Mouse (Mus musculus): Measurements from ENCODE around the gene Neil3.

The Neil3 gene

GRCm38 (mm10) chr8:53638495-53639171 is at the start of gene Neil3:
TSS of gene Neil3 (minus strand) at chr8:53639065.
- peak; percentile 13 for DNase-seq (ENCODE audit: low read depth, low spot score)

- peak; percentile 84 for DNase-seq (ENCODE audit: low read depth, low spot score)
These were observed 42.0 kb upstream of the Neil3 start for GRCm38 (mm10) chr8:53680846-53681245.

DNA sequence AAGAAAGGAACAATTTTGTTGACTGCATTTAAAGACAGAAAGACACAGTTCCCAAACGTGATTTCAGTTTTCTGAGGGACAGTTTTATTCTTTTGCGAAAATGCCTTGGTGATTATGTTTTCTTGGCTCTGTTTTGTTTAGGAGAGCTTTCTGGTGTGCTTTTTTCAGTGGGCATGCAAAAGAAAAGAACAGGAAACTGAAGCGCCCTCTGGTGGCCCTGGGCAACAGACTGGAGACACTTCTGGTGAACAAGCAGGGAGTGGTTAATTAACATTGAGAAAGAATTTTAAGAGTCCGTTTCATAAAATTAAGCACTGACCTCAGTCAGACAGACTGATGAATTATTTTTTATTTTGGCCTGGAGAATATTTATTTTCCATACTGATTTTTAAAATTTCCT is 25.1 kb upstream of the Neil3 start:
- DNase-seq (ENCODE audit: low read depth, low spot score) = peak; percentile 67

- no peak for DNase-seq (ENCODE audit: low read depth, low spot score)
These were observed 22.6 kb upstream of the Neil3 start for GRCm38 (mm10) chr8:53661436-53661835.

DNA sequence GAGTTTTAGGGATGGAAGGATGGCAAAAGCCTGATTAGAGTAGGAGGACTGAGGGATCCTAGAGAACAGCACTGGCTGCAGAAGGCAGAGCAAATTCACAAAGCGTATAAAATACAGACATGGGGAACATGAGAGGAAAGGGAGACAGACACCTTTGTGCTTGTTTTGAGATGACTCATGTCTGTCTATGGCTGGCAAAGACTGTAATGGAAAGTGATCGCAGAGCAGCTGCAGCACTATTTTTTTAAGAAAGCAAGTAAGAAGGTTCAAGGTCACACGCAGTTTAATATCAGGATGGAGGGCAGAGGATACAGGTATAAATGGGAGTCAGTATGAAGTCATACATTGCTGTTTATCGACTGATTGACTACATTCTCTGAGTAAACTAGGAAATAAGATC is 8.2 kb downstream of the Neil3 start:
- no peak for DNase-seq (ENCODE audit: low read depth, low spot score)

DNA sequence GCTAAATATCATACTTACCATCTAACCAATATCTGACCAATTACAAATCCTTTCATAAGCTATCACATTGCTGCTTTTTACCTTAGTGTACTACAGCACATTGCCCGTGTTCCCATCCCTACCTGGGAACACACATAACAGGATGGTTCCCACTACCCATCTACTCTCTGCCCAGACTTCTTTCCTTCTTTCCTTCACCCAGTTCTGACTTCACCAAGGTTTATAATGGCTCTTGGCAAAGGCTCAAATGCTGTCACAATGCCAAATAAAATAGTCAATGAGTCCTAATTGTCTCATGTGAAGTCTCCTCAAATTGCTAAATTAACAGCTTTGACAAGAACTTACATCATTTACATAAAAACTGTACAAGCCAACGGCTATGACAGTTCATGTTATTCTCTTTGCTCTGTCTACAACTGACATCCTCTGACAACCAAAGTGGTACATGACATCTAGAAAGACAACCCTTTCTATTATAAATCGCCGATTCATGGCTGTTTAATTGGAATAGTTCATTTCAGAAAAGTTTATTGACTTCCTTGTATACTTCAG is 9.9 kb downstream of the Neil3 start:
- no peak for DNase-seq (ENCODE audit: low read depth, low spot score)

GRCm38 (mm10) chr8:53623425-53623824 is 15.4 kb downstream of the Neil3 start:
- DNase-seq (ENCODE audit: low read depth, low spot score) = no peak

DNA sequence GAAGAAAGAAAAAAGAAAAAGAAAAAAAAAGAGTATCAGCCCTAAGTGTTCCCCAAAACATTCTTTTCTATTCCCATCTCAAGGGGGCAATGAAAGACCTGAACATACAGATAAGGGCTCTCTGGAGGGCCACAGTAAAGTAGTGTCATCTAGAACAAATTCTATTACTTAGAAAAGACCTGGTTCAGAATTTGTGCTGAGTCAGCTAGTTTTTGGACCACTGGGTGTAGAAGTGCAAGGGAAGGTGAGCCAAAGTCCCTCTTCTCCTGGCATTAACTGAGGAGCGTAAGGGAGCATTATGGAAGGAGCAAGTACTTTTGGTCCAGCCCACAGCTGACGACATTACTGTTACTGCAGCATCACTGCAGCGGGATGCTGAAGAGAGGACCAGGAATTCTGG is 19.7 kb downstream of the Neil3 start:
- no peak for DNase-seq (ENCODE audit: low read depth, low spot score)

DNA sequence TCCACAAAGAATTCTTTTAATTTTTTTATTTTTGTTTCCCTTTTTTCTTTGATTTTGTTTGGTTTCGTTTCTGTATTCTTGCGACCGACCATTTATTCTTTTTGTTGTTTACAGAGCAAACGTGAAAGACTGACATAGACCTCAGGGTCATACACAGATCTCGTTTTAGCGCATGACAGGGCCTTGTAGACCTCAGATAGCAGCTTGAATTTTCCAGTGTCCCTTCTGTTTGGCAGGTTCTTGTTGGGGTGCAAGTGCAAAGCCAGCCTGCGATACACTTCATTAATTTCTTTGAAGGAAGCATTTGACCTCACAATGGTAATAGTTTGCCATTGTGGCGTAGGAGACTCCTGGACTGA is 24.6 kb downstream of the Neil3 start:
- DNase-seq (ENCODE audit: low read depth, low spot score) = no peak

GRCm38 (mm10) chr8:53613577-53614287 is 25.1 kb downstream of the Neil3 start:
- no peak for DNase-seq (ENCODE audit: low read depth, low spot score)

- DNase-seq (ENCODE audit: low read depth, low spot score) = no peak
These were observed 26.6 kb downstream of the Neil3 start for GRCm38 (mm10) chr8:53612297-53612696.

- peak; percentile 66 for DNase-seq (ENCODE audit: low read depth, low spot score)
These were observed 31.8 kb downstream of the Neil3 start for GRCm38 (mm10) chr8:53607040-53607439.

DNA sequence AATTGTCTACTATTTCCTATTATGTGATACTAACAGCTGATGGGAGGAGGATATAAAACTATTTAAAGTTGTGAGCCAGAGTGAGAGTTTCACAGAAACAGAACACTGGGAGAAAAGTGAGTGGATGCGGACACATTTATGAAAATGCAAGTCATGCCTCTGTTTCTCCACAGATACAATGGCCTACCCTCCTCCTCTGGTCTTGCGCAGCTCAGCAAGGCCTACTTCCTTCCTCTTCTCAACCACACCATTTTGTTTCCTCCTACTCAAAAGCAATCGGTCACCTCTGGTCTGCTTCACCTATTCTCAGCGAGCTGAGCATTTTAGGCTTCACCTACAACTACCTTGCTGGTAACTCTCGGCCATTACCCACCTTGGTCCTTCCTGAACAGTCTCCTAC is 34.0 kb downstream of the Neil3 start:
- no peak for DNase-seq (ENCODE audit: low read depth, low spot score)

GRCm38 (mm10) chr8:53603672-53604071 is 35.2 kb downstream of the Neil3 start:
- DNase-seq (ENCODE audit: low read depth, low spot score) = no peak

DNA sequence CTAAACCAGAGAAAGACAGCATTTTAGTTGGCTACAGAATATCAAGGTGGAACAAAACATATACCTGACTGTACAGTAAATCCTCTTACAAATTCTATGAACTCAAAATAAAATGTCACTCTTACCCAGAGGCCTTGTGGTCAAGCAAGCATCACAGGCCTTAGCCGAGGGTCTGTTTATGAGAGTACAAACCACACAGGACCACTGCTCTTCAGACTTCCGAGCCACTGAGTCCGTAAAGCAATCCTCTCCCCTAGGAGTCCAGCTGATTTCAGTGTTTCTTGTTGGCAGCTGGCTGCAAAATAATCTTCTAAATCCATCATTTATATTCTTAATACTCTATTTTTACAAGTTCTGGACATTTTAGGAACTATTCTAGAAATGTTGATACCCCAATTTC is 38.0 kb downstream of the Neil3 start:
- DNase-seq (ENCODE audit: low read depth, low spot score) = no peak

GRCm38 (mm10) chr8:53600025-53600811 is 38.6 kb downstream of the Neil3 start:
- peak; percentile 16 for DNase-seq (ENCODE audit: low read depth, low spot score)

GRCm38 (mm10) chr8:53598101-53598500 is 40.8 kb downstream of the Neil3 start:
- DNase-seq (ENCODE audit: low read depth, low spot score) = peak; percentile 52

DNA sequence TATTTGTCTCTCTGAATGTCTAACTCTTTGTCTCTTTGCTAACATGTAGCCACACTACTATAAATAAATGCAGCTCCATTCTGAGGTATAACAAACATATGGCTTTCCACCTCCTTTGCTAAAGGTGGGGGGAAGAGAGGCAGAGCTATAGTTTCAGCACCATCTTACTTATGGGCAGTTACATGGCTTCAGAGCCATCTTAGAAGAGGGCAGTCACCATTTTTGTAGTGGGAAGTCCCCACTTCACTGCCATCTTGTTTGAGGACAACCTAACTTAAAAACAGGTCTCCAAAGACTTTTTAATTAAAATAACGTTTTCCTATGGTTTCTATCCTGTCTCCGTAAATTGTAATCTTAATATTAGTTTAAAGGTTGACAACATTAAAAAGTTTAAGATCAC is 47.1 kb downstream of the Neil3 start:
- no peak for DNase-seq (ENCODE audit: low read depth, low spot score)

GRCm38 (mm10) chr8:53573600-53573999 is 65.3 kb downstream of the Neil3 start:
- no peak for DNase-seq (ENCODE audit: low read depth, low spot score)

DNA sequence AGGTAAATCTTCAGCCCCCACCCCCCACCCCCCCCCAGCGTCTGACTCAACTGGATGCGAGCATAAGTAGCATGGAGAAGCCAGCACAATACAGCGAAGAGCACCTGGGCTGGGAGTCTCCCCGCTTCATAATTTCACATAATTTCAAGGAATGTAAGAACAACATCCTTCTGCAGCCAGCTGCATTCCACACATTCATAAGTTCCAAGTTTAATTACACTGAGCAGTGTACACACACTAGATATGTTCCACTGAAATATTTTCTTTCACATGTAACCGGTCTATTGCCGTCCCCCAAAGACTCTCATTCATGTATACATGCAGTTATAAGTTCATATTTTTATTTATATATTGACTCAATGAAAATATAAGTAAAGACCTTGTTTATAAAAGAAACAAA is 72.6 kb downstream of the Neil3 start:
- no peak for DNase-seq (ENCODE audit: low read depth, low spot score)

- DNase-seq (ENCODE audit: low read depth, low spot score) = no peak
These were observed 76.3 kb downstream of the Neil3 start for GRCm38 (mm10) chr8:53562441-53563040.

- no peak for DNase-seq (ENCODE audit: low read depth, low spot score)
These were observed 99.3 kb downstream of the Neil3 start for GRCm38 (mm10) chr8:53539585-53539984.

Data from brain, adult 2 months (tissue).